Mouse (Mus musculus): ENCODE results near the gene Mdh2. TPM values are rescaled to one million over a fixed set of nuclear protein-coding genes. Genes with fewer than 3 reads are reported as not detected.

Gene Mdh2
- polyA plus RNA-seq, 1 experiment from 2014 or later, result 690 TPM

DNA sequence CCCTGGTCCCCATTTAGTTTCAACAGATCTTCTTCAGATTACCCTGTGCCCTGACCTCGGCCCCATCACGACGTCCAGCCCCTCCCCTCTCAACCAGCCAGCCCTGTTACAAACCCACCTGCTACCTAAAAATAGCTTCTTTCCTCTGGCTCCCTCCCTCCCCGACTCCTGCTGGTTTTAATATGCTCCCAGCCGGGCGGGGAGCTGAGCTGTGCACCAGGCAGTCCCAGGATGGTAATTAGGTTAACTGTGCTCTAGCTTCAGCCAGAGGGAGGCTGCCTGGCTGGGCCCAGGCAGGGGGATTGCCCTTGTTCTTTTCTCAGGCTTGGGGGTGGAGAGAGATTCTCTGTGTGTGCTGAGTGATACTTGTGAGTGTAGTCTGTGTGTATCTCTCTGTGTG lies 22.6 kb downstream of the Mdh2 start:
- Histone ChIP-seq H3K36me3 (ENCODE audit: insufficient read depth, low read length) (no peaks in the 10 kb centered on the region), H3K9me3 (ENCODE audit: low read length) (0 out of 2 replicates have a peak, but pooled peaks cover 4% of the 10 kb centered on the region), H3K4me2 (replicated peaks; ENCODE audit: low read depth, low read length) (no peak overlapping the region), H3K4me1 (ENCODE audit: insufficient read depth, low read length) (no peaks in the 10 kb centered on the region), H3K9ac (replicated peaks; ENCODE audit: low read length) (no peak overlapping the region), H3K27me3 (ENCODE audit: insufficient read depth, low read length) (no peaks in the 10 kb centered on the region), H3K4me3 (ENCODE audit: low read length) (no peak overlapping the region), H3K27ac (ENCODE audit: low read length) (no peak overlapping the region)
- no peak for ATAC-seq (ENCODE audit: low FRiP score, low TSS enrichment)
- WGBS, result 2% methylated on average over 6 of the region's 6 CpGs

- 89% methylated on average over 8 of the region's 8 CpGs for WGBS
- Histone ChIP-seq H3K4me3 (ENCODE audit: low read length) (no peak overlapping the region), H3K27me3 (ENCODE audit: insufficient read depth, low read length) (no peaks in the 10 kb centered on the region), H3K9me3 (ENCODE audit: low read length) (0 out of 2 replicates have a peak, but pooled peaks cover 4% of the 10 kb centered on the region), H3K4me2 (replicated peaks; ENCODE audit: low read depth, low read length) (no peak overlapping the region), H3K27ac (ENCODE audit: low read length) (no peak overlapping the region), H3K36me3 (ENCODE audit: insufficient read depth, low read length) (no peaks in the 10 kb centered on the region), H3K4me1 (ENCODE audit: insufficient read depth, low read length) (peaks cover 2% of the 10 kb centered on the region; the same call in 1 of the 2 replicates), H3K9ac (replicated peaks; ENCODE audit: low read length) (no peak overlapping the region)
- no peak for ATAC-seq (ENCODE audit: low FRiP score, low TSS enrichment)
Observed at GRCm38 (mm10) chr5:135802641-135803040, 24.4 kb downstream of the Mdh2 start.

GRCm38 (mm10) chr5:135803135-135803534 lies 24.9 kb downstream of the Mdh2 start:
- H3K4me1 ChIP-seq (ENCODE audit: insufficient read depth, low read length), result peaks cover 2% of the 10 kb centered on the region; the same call in 1 of the 2 replicates
- H3K4me2 ChIP-seq (replicated peaks; ENCODE audit: low read depth, low read length), result no peak overlapping the region
- 0 out of 2 replicates have a peak, but pooled peaks cover 4% of the 10 kb centered on the region for H3K9me3 ChIP-seq (ENCODE audit: low read length)
- no peak overlapping the region for H3K27ac ChIP-seq (ENCODE audit: low read length)
- 65% methylated on average over 4 of the region's 4 CpGs for WGBS
- no peak for ATAC-seq (ENCODE audit: low FRiP score, low TSS enrichment)
- no peak overlapping the region for H3K9ac ChIP-seq (replicated peaks; ENCODE audit: low read length)
- no peaks in the 10 kb centered on the region for H3K36me3 ChIP-seq (ENCODE audit: insufficient read depth, low read length)
- H3K4me3 ChIP-seq (ENCODE audit: low read length), result no peak overlapping the region
- no peaks in the 10 kb centered on the region for H3K27me3 ChIP-seq (ENCODE audit: insufficient read depth, low read length)

- Histone ChIP-seq H3K4me1 (ENCODE audit: insufficient read depth, low read length) (peaks cover 2% of the 10 kb centered on the region; the same call in 1 of the 2 replicates), H3K4me3 (ENCODE audit: low read length) (no peak overlapping the region), H3K9ac (replicated peaks; ENCODE audit: low read length) (no peak overlapping the region), H3K9me3 (ENCODE audit: low read length) (0 out of 2 replicates have a peak, but pooled peaks cover 4% of the 10 kb centered on the region), H3K4me2 (replicated peaks; ENCODE audit: low read depth, low read length) (no peak overlapping the region), H3K27me3 (ENCODE audit: insufficient read depth, low read length) (no peaks in the 10 kb centered on the region), H3K27ac (ENCODE audit: low read length) (no peak overlapping the region), H3K36me3 (ENCODE audit: insufficient read depth, low read length) (no peaks in the 10 kb centered on the region)
- WGBS, result 85% methylated on average over 4 of the region's 4 CpGs
- no peak for ATAC-seq (ENCODE audit: low FRiP score, low TSS enrichment)
Observed at GRCm38 (mm10) chr5:135803676-135804075, 25.4 kb downstream of the Mdh2 start.

GRCm38 (mm10) chr5:135804735-135805134 lies 26.5 kb downstream of the Mdh2 start:
- H3K4me2 ChIP-seq (replicated peaks; ENCODE audit: low read depth, low read length), result no peak overlapping the region
- H3K9me3 ChIP-seq (ENCODE audit: low read length), result 0 out of 2 replicates have a peak, but pooled peaks cover 4% of the 10 kb centered on the region
- WGBS, result 59% methylated on average over 2 of the region's 2 CpGs
- no peak overlapping the region for H3K27ac ChIP-seq (ENCODE audit: low read length)
- H3K9ac ChIP-seq (replicated peaks; ENCODE audit: low read length), result no peak overlapping the region
- ATAC-seq (ENCODE audit: low FRiP score, low TSS enrichment), result no peak
- H3K27me3 ChIP-seq (ENCODE audit: insufficient read depth, low read length), result no peaks in the 10 kb centered on the region
- no peak overlapping the region for H3K4me3 ChIP-seq (ENCODE audit: low read length)
- H3K4me1 ChIP-seq (ENCODE audit: insufficient read depth, low read length), result peaks cover 2% of the 10 kb centered on the region; the same call in 1 of the 2 replicates
- no peaks in the 10 kb centered on the region for H3K36me3 ChIP-seq (ENCODE audit: insufficient read depth, low read length)

DNA sequence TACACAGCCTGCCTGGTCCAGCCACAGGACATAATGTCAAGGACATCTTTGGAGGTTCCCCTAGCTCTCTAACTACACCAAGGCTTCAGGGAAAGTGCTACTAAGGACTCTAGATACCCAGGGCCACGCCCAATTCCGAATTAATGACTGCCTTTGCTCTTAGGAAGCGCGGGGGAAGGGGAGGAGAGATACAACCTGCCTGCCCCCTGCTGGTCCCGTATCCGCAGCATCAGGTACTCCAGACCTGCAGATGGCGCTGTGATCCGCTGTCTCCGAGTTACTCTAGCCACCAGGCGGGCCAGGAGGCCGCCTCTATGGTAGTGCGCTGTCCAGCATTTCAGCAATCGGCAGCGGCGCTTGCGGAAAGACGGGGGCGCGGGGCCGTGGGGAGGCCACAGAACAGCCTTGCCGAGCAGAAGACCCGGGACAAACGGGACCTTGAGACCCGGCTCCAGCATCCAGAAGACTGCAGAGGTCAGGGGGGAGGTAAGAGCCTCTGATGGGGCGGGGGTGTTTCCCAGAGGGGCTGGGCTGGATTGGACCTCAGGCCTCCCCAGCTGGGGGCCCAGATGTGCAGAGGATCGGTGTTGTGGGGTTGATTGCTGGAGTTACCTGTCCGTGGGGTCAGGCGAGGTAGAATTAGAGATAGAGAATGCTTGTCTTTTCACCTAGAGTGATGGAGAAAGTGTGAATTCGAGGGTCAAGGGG lies 28.4 kb downstream of the Mdh2 start, which contains the start of gene Srrm3:
Gene Srrm3, plus strand, starts transcription at position 336 of the 708 bp plus-strand sequence.
- Histone ChIP-seq H3K4me1 (ENCODE audit: insufficient read depth, low read length) (peaks cover 2% of the 10 kb centered on the region; the same call in 1 of the 2 replicates), H3K4me2 (replicated peaks; ENCODE audit: low read depth, low read length) (no peak within 1 kb of the TSS), H3K36me3 (ENCODE audit: insufficient read depth, low read length) (no peaks in the 10 kb centered on the region), H3K27me3 (ENCODE audit: insufficient read depth, low read length) (no peaks in the 10 kb centered on the region), H3K9me3 (ENCODE audit: low read length) (0 out of 2 replicates have a peak, but pooled peaks cover 4% of the 10 kb centered on the region), H3K27ac (ENCODE audit: low read length) (no peak within 1 kb of the TSS), H3K4me3 (ENCODE audit: low read length) (no peak within 1 kb of the TSS), H3K9ac (replicated peaks; ENCODE audit: low read length) (no peak within 1 kb of the TSS)
- 4% methylated on average over 29 of the region's 29 CpGs for WGBS
- peak; percentile 31 for ATAC-seq (ENCODE audit: low FRiP score, low TSS enrichment)

GRCm38 (mm10) chr5:135807263-135807637 lies 29.0 kb downstream of the Mdh2 start:
- 61% methylated on average over 3 of the region's 3 CpGs for WGBS
- H3K27ac ChIP-seq (ENCODE audit: low read length), result no peak overlapping the region
- H3K27me3 ChIP-seq (ENCODE audit: insufficient read depth, low read length), result no peaks in the 10 kb centered on the region
- H3K4me3 ChIP-seq (ENCODE audit: low read length), result no peak overlapping the region
- H3K36me3 ChIP-seq (ENCODE audit: insufficient read depth, low read length), result no peaks in the 10 kb centered on the region
- peaks cover 2% of the 10 kb centered on the region; the same call in 1 of the 2 replicates for H3K4me1 ChIP-seq (ENCODE audit: insufficient read depth, low read length)
- no peak overlapping the region for H3K9ac ChIP-seq (replicated peaks; ENCODE audit: low read length)
- H3K9me3 ChIP-seq (ENCODE audit: low read length), result 0 out of 2 replicates have a peak, but pooled peaks cover 4% of the 10 kb centered on the region
- H3K4me2 ChIP-seq (replicated peaks; ENCODE audit: low read depth, low read length), result no peak overlapping the region
- ATAC-seq (ENCODE audit: low FRiP score, low TSS enrichment), result no peak

GRCm38 (mm10) chr5:135812991-135813390 lies 34.7 kb downstream of the Mdh2 start:
- H3K27ac ChIP-seq (ENCODE audit: low read length), result no peak overlapping the region
- H3K27me3 ChIP-seq (ENCODE audit: insufficient read depth, low read length), result no peaks in the 10 kb centered on the region
- no peaks in the 10 kb centered on the region for H3K36me3 ChIP-seq (ENCODE audit: insufficient read depth, low read length)
- whole genome bisulfite sequencing, result 72% methylated on average over 5 of the region's 5 CpGs
- H3K9me3 ChIP-seq (ENCODE audit: low read length), result no peaks in the 10 kb centered on the region
- no peak overlapping the region for H3K4me2 ChIP-seq (replicated peaks; ENCODE audit: low read depth, low read length)
- H3K4me3 ChIP-seq (ENCODE audit: low read length), result no peak overlapping the region
- no peak for ATAC-seq (ENCODE audit: low FRiP score, low TSS enrichment)
- no peaks in the 10 kb centered on the region for H3K4me1 ChIP-seq (ENCODE audit: insufficient read depth, low read length)
- no peak overlapping the region for H3K9ac ChIP-seq (replicated peaks; ENCODE audit: low read length)

GRCm38 (mm10) chr5:135818491-135818890 lies 40.2 kb downstream of the Mdh2 start:
- Histone ChIP-seq H3K27me3 (ENCODE audit: insufficient read depth, low read length) (0 out of 2 replicates have a peak, but pooled peaks cover 5% of the 10 kb centered on the region), H3K4me1 (ENCODE audit: insufficient read depth, low read length) (no peaks in the 10 kb centered on the region), H3K4me2 (replicated peaks; ENCODE audit: low read depth, low read length) (no peak overlapping the region), H3K9ac (replicated peaks; ENCODE audit: low read length) (no peak overlapping the region), H3K36me3 (ENCODE audit: insufficient read depth, low read length) (no peaks in the 10 kb centered on the region), H3K4me3 (ENCODE audit: low read length) (no peak overlapping the region), H3K9me3 (ENCODE audit: low read length) (no peaks in the 10 kb centered on the region), H3K27ac (ENCODE audit: low read length) (no peak overlapping the region)
- no peak for ATAC-seq (ENCODE audit: low FRiP score, low TSS enrichment)
- WGBS, result 44% methylated on average over 7 of the region's 7 CpGs

- H3K36me3 ChIP-seq (ENCODE audit: insufficient read depth, low read length), result no peaks in the 10 kb centered on the region
- no peak for ATAC-seq (ENCODE audit: low FRiP score, low TSS enrichment)
- H3K4me3 ChIP-seq (ENCODE audit: low read length), result no peak overlapping the region
- no peak overlapping the region for H3K27ac ChIP-seq (ENCODE audit: low read length)
- H3K9me3 ChIP-seq (ENCODE audit: low read length), result no peaks in the 10 kb centered on the region
- H3K9ac ChIP-seq (replicated peaks; ENCODE audit: low read length), result no peak overlapping the region
- WGBS, result 17% methylated on average over 7 of the region's 7 CpGs
- no peaks in the 10 kb centered on the region for H3K4me1 ChIP-seq (ENCODE audit: insufficient read depth, low read length)
- no peak overlapping the region for H3K4me2 ChIP-seq (replicated peaks; ENCODE audit: low read depth, low read length)
- H3K27me3 ChIP-seq (ENCODE audit: insufficient read depth, low read length), result 0 out of 2 replicates have a peak, but pooled peaks cover 5% of the 10 kb centered on the region
Observed at GRCm38 (mm10) chr5:135822316-135822944, 44.1 kb downstream of the Mdh2 start.

All from kidney, embryonic 16.5 days (tissue).